Mouse (Mus musculus): Measurements from ENCODE around the gene Zfp58. TPM values are rescaled to one million over a fixed set of nuclear protein-coding genes. Genes with fewer than 3 reads are reported as not detected.
"Not testable (repeated sequence)": the region's sequence is repeated elsewhere in the genome, so short reads cannot be mapped to it uniquely, and the experiment has no call there.

Zfp58 gene
- total RNA-seq (2021) = 1 to 10 TPM; 3.8 to 4.6 TPM

- DNase-seq (ENCODE audit: low spot score) = peak; percentile 75
- intact Hi-C loops (cut with DNase I) = loop anchor here (1.0 kb wide), 1 partner anchor 24 kb away; no protein-coding TSS in a partner anchor
These were observed at the start of gene Zfp58 for GRCm38 (mm10) chr13:67500084-67500719. Gene Zfp58, minus strand, starts transcription at chr13:67500555.

GRCm38 (mm10) chr13:67545941-67546340, 45.6 kb upstream of the Zfp58 start:
- DNase-seq (ENCODE audit: low spot score) = no peak
- intact Hi-C loops (cut with DNase I) = no loop called here

- intact Hi-C loops (cut with DNase I) = loop anchor here (2.0 to 10.0 kb wide), 4 partner anchors 26 to 288 kb away; partner anchors contain the start of genes Zfp273, Zfp748 and Zfp874a
- no peak for DNase-seq (ENCODE audit: low spot score)
These were observed 26.8 kb upstream of the Zfp58 start for GRCm38 (mm10) chr13:67527049-67527730.

GRCm38 (mm10) chr13:67525753-67526410, 25.5 kb upstream of the Zfp58 start, which contains the start of the genes Gm26965 and Zfp87:
Gene Gm26965, minus strand, starts transcription at chr13:67526151.
Gene Zfp87, minus strand, starts transcription at chr13:67526177.
- intact Hi-C loops (cut with DNase I) = loop anchor here (2.0 to 10.0 kb wide), 4 partner anchors 27 to 289 kb away; partner anchors contain the start of genes Zfp273, Zfp748 and Zfp874a
- DNase-seq (ENCODE audit: low spot score) = peak; percentile 85

GRCm38 (mm10) chr13:67500908-67501307, 553 bp upstream of the Zfp58 start:
- DNase-seq (ENCODE audit: low spot score) = no peak
- intact Hi-C loops (cut with DNase I) = loop anchor here (1.0 kb wide), 1 partner anchor 23 kb away; no protein-coding TSS in a partner anchor

- intact Hi-C loops (cut with DNase I) = no loop called here
These were observed 4.7 kb downstream of the Zfp58 start for GRCm38 (mm10) chr13:67495631-67496030.

GRCm38 (mm10) chr13:67484424-67484811, 15.9 kb downstream of the Zfp58 start:
- intact Hi-C loops (cut with DNase I) = loop anchor here (2.0 kb wide), 1 partner anchor 32 kb away; no protein-coding TSS in a partner anchor

More at GRCm38 (mm10) chr13:67495631-67496030, 4.7 kb downstream of the Zfp58 start:
- DNase-seq (ENCODE audit: low spot score) = no peak

GRCm38 (mm10) chr13:67483625-67484423, 16.5 kb downstream of the Zfp58 start, which contains the start of gene Zfp874b:
Gene Zfp874b, minus strand, starts transcription at chr13:67484258.
- intact Hi-C loops (cut with DNase I) = loop anchor here (2.0 kb wide), 1 partner anchor 31 kb away; no protein-coding TSS in a partner anchor
- DNase-seq (ENCODE audit: low spot score) = peak; percentile 79

More at GRCm38 (mm10) chr13:67484424-67484811, 15.9 kb downstream of the Zfp58 start:
- no peak for DNase-seq (ENCODE audit: low spot score)

- intact Hi-C loops (cut with DNase I) = no loop called here
- no peak for DNase-seq (ENCODE audit: low spot score)
These were observed 18.8 kb downstream of the Zfp58 start for GRCm38 (mm10) chr13:67481528-67481927.

GRCm38 (mm10) chr13:67469274-67469673, 31.1 kb downstream of the Zfp58 start:
- intact Hi-C loops (cut with DNase I) = no loop called here
- no peak for DNase-seq (ENCODE audit: low spot score)

GRCm38 (mm10) chr13:67463506-67464185, 36.7 kb downstream of the Zfp58 start:
- not testable (repeated sequence) for DNase-seq (ENCODE audit: low spot score)

GRCm38 (mm10) chr13:67452021-67452309, 48.4 kb downstream of the Zfp58 start:
- intact Hi-C loops (cut with DNase I) = loop anchor here (2.0 to 5.0 kb wide), 2 partner anchors 33 to 75 kb away; partner anchors contain the start of genes Gm26965, Zfp87 and Zfp874b
- DNase-seq (ENCODE audit: low spot score) = no peak

More at GRCm38 (mm10) chr13:67463506-67464185, 36.7 kb downstream of the Zfp58 start:
- intact Hi-C loops (cut with DNase I) = not testable (repeated sequence)

GRCm38 (mm10) chr13:67451172-67452020, 49.0 kb downstream of the Zfp58 start, which contains the start of gene Zfp874a:
Gene Zfp874a, minus strand, starts transcription at chr13:67451624.
- peak; percentile 84 for DNase-seq (ENCODE audit: low spot score)
- intact Hi-C loops (cut with DNase I) = loop anchor here (2.0 to 5.0 kb wide), 2 partner anchors 33 to 76 kb away; partner anchors contain the start of genes Gm26965, Zfp87 and Zfp874b

Other genes with a start within 250 kb of the Zfp58 start
- gene Zfp458, start 222.1 kb downstream of the Zfp58 start, total RNA-seq (2021) = 1 to 10 TPM; 1.3 to 3.0 TPM
- gene Zfp457, start 194.1 kb downstream of the Zfp58 start, total RNA-seq (2021) = 1 to 10 TPM; 3.6 to 3.7 TPM
- 1 to 10 TPM; 1.6 to 2.2 TPM for gene Zfp595, start 168.0 kb downstream of the Zfp58 start, total RNA-seq (2021)
- 1 to 10 TPM; 2.3 to 2.5 TPM for gene Gm28044, start 140.0 kb downstream of the Zfp58 start, total RNA-seq (2021)
- 1 to 10 TPM; 1.2 to 1.5 TPM for gene Zfp953, start 139.9 kb downstream of the Zfp58 start, total RNA-seq (2021)
- 1 to 10 TPM in 1 of 2 experiments, under 1 TPM in 1; 0.70 to 2.1 TPM for gene Gm28041, start 124.8 kb downstream of the Zfp58 start, total RNA-seq (2021)
- 1 to 10 TPM in 1 of 2 experiments, under 1 TPM in 1; 0.88 to 1.2 TPM for gene Zfp456, start 124.7 kb downstream of the Zfp58 start, total RNA-seq (2021)
- 1 to 10 TPM; 1.6 to 1.9 TPM for gene Zfp429, start 100.7 kb downstream of the Zfp58 start, total RNA-seq (2021)
- under 1 TPM; 0.26 to 0.48 TPM for gene Zfp459, start 79.1 kb downstream of the Zfp58 start, total RNA-seq (2021)
- 1 to 10 TPM; 7.1 to 7.8 TPM for gene Zfp874a, start 48.9 kb downstream of the Zfp58 start, total RNA-seq (2021)
- gene Zfp874b, start 16.3 kb downstream of the Zfp58 start, total RNA-seq (2021) = 10 to 100 TPM; 17.0 to 19.5 TPM
- gene Gm26965, start 25.6 kb upstream of the Zfp58 start, total RNA-seq (2021) = not detected
- gene Zfp87, start 25.6 kb upstream of the Zfp58 start, total RNA-seq (2021) = 10 to 100 TPM in 1 of 2 experiments, 1 to 10 TPM in 1; 5.9 to 11.1 TPM
- gene Zfp748, start 53.3 kb upstream of the Zfp58 start, total RNA-seq (2021) = 1 to 10 TPM; 3.5 to 3.9 TPM
- 1 to 10 TPM; 4.0 to 5.6 TPM for gene Zfp729b, start 109.2 kb upstream of the Zfp58 start, total RNA-seq (2021)
- gene Gm49345, start 137.2 kb upstream of the Zfp58 start, total RNA-seq (2021) = 1 to 10 TPM in 1 of 2 experiments, not detected in 1; 1.1 TPM
- gene Zfp729a, start 137.2 kb upstream of the Zfp58 start, total RNA-seq (2021) = 1 to 10 TPM; 2.9 to 3.7 TPM
- 1 to 10 TPM; 4.0 to 5.7 TPM for gene Zfp738, start 186.5 kb upstream of the Zfp58 start, total RNA-seq (2021)
- gene Zfp65, start 228.6 kb upstream of the Zfp58 start, total RNA-seq (2021) = 1 to 10 TPM; 6.5 to 7.1 TPM